Comparison of ENCODE assay signal across 11 mouse cellular contexts in genomic region chr16:28104255-28105076, GRCm38 (mm10).
DNase-seq lines count a peak whose midpoint lies in the region; ATAC-seq lines count a peak whose summit lies in the region.
"Had no signal": no experiment of that assay in that cellular context is flagged by ENCODE, and none has a peak within 500 bp of the region (broad histone marks: within the 10 kb centered on the region; RNA-seq: fewer than 3 reads in every experiment).

No protein-coding gene starts in this region.

- no peak for ATAC-seq in liver, embryonic 11.5 days (replicated peaks; ENCODE audit: low FRiP score)
- ATAC-seq in forebrain, embryonic 11.5 days (replicated peaks; ENCODE audit: low FRiP score), result 0 out of 2 replicates have a peak, but pooled peaks have one; percentile 20

- DNase-seq in liver, result peak; percentile 6
- no peak for DNase-seq in liver, embryonic 11.5 days (ENCODE audit: low spot score)
- peak; percentile 65 for DNase-seq in embryo, embryonic 10 days (ENCODE audit: low spot score)
- DNase-seq in forebrain, embryonic 11.5 days (ENCODE audit: low spot score), result peak; percentile 51
- peak; percentile 58 for DNase-seq in midbrain, embryonic 10.5 days (ENCODE audit: low spot score)
- DNase-seq in urinary bladder, postnatal 4 days (ENCODE audit: low spot score in 2 of 2), result no peak
- DNase-seq in thymus, postnatal 4 days, result no peak
- DNase-seq in heart, adult 11 months, result no peak

- H3K27ac ChIP-seq in liver, embryonic 11.5 days (ENCODE audit: low read depth, low read length), result no peak overlapping the region
- no peak overlapping the region for H3K27ac ChIP-seq in forebrain, embryonic 11.5 days (ENCODE audit: low read depth, low read length)
- no peak overlapping the region for H3K27ac ChIP-seq in midbrain, embryonic 10.5 days (replicated peaks)
- H3K27ac ChIP-seq: embryonic facial prominence, embryonic 13.5 days; kidney, postnatal 0 days; neural tube, embryonic 12.5 days had no signal

- no peaks in the 10 kb centered on the region for H3K9me3 ChIP-seq in liver, embryonic 11.5 days (ENCODE audit: control insufficient read depth, low read length)
- H3K9me3 ChIP-seq in forebrain, embryonic 11.5 days (ENCODE audit: control insufficient read depth, low read length), result no peaks in the 10 kb centered on the region
- no peaks in the 10 kb centered on the region for H3K9me3 ChIP-seq in midbrain, embryonic 10.5 days (replicated peaks)
- H3K9me3 ChIP-seq: embryonic facial prominence, embryonic 13.5 days; neural tube, embryonic 12.5 days had no signal

- H3K9ac ChIP-seq in liver, embryonic 11.5 days (ENCODE audit: low read depth, low read length), result no peak overlapping the region
- H3K9ac ChIP-seq in forebrain, embryonic 11.5 days (ENCODE audit: low read length), result no peak overlapping the region
- H3K9ac ChIP-seq: embryonic facial prominence, embryonic 13.5 days; neural tube, embryonic 12.5 days had no signal

- no peaks in the 10 kb centered on the region for H3K36me3 ChIP-seq in liver, embryonic 11.5 days (ENCODE audit: control insufficient read depth, insufficient read depth, low read length)
- no peaks in the 10 kb centered on the region for H3K36me3 ChIP-seq in forebrain, embryonic 11.5 days (ENCODE audit: control insufficient read depth, insufficient read depth, low read length)
- H3K36me3 ChIP-seq in midbrain, embryonic 10.5 days, result no peaks in the 10 kb centered on the region
- H3K36me3 ChIP-seq: embryonic facial prominence, embryonic 13.5 days; neural tube, embryonic 12.5 days had no signal

- H3K27me3 ChIP-seq in liver, embryonic 11.5 days (replicated peaks; ENCODE audit: control insufficient read depth, insufficient read depth, low read length), result no peaks in the 10 kb centered on the region
- no peaks in the 10 kb centered on the region for H3K27me3 ChIP-seq in forebrain, embryonic 11.5 days (ENCODE audit: control insufficient read depth, insufficient read depth, low read length)
- no peaks in the 10 kb centered on the region for H3K27me3 ChIP-seq in midbrain, embryonic 10.5 days (ENCODE audit: low read depth, poor library complexity, severe bottlenecking)
- H3K27me3 ChIP-seq: embryonic facial prominence, embryonic 13.5 days; neural tube, embryonic 12.5 days had no signal

- H3K4me1 ChIP-seq in liver, embryonic 11.5 days (replicated peaks; ENCODE audit: control insufficient read depth, insufficient read depth, low read length), result no peaks in the 10 kb centered on the region
- peaks cover 7% of the 10 kb centered on the region; the same call in 1 of the 2 replicates for H3K4me1 ChIP-seq in forebrain, embryonic 11.5 days (replicated peaks; ENCODE audit: control insufficient read depth, insufficient read depth, low read length)
- H3K4me1 ChIP-seq in midbrain, embryonic 10.5 days, result peaks cover 27% of the 10 kb centered on the region
- H3K4me1 ChIP-seq: embryonic facial prominence, embryonic 13.5 days had no signal

- H3K4me2 ChIP-seq in liver, embryonic 11.5 days, result no peak overlapping the region
- no peak overlapping the region for H3K4me2 ChIP-seq in forebrain, embryonic 11.5 days (ENCODE audit: low read depth, low read length, severe bottlenecking)
- H3K4me2 ChIP-seq: embryonic facial prominence, embryonic 13.5 days; neural tube, embryonic 12.5 days had no signal

- 47% methylated on average over 9 of the region's 9 CpGs for WGBS in liver, embryonic 11.5 days
- 64% methylated on average over 9 of the region's 9 CpGs for WGBS in forebrain, embryonic 11.5 days
- 47% methylated on average over 9 of the region's 9 CpGs for WGBS in midbrain, embryonic 10.5 days

- no peak overlapping the region for H3K4me3 ChIP-seq in liver, embryonic 11.5 days (ENCODE audit: low read depth, low read length)
- no peak overlapping the region for H3K4me3 ChIP-seq in forebrain, embryonic 11.5 days (ENCODE audit: low read depth, low read length)
- H3K4me3 ChIP-seq in midbrain, embryonic 10.5 days, result no peak overlapping the region
- H3K4me3 ChIP-seq: embryonic facial prominence, embryonic 13.5 days; neural tube, embryonic 12.5 days had no signal

Comparison
In these comparisons a context has a peak if more than half of its experiments do, and no peak if none do; other contexts are left out.
1. DNase-seq: peak in liver (single experiment), embryo, embryonic 10 days (single experiment), forebrain, embryonic 11.5 days (single experiment) and midbrain, embryonic 10.5 days (single experiment); none in liver, embryonic 11.5 days (single experiment), urinary bladder, postnatal 4 days (0 of 2), thymus, postnatal 4 days (single experiment) and heart, adult 11 months (single experiment).